Mouse (Mus musculus) megakaryocyte progenitor cell, adult 5-6 weeks (primary cell): ENCODE measurements around the gene Ly6g5c. TPM values are rescaled to one million over a fixed set of nuclear protein-coding genes. Genes with fewer than 3 reads are reported as not detected.

Experiments
- ATAC-seq: replicated peaks from 2 replicates; pipeline ENCODE4 v1.8.0; 2016; ENCODE audit warnings: mild to moderate bottlenecking, moderate TSS enrichment, inconsistent platforms; ENCODE audit not compliant: poor library complexity
- total RNA-seq, 2 experiments: library from RNA; stranded (forward) in 1 of 2; stranded (reverse) in 1 of 2; fragments of 157-497, 149-512 nt in 1 of 2; fragments of 200-1000 nt in 1 of 2; gene quantifications; 2 replicates each; pipeline versions ENCODE4 v1.2.3 to v1.2.4; 2015 to 2017

Gene Ly6g5c
- total RNA-seq, 2 experiments from 2014 or later = not detected

DNA sequence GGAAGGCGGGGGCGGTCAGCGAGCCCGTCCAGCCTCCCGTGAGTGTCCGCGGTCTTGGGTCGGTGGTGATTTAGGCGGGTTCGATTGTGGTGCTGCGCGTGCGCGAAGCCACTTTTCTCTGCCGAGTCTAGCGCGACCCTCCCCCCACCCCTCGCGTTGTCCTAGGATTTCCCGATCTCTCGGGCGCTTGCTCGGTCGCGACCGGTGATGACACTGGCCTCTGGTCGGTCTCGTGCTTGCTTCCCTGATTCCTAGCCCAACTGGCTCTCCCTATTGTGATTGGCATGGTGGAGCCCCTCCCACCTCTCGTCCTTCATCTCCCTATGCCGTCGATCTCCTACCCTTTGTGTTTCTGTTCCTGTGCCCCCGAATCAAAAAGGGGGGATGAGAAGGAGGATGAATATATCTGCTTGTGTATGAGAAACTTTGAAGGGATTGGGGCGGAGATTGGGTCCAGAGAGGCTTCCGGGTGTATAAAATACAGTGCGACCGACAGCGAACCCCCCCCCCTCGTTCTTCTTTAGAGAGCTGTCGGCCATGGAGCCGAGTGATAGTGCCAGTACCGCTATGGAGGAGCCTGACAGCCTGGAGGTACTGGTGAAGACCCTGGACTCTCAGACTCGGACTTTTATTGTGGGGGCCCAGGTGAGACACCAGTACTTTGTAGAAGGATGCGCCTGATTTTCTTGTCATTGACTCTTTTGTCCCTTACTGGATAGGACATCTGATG lies 27.7 kb downstream of the Ly6g5c start:
- peak; percentile 64 for ATAC-seq

DNA sequence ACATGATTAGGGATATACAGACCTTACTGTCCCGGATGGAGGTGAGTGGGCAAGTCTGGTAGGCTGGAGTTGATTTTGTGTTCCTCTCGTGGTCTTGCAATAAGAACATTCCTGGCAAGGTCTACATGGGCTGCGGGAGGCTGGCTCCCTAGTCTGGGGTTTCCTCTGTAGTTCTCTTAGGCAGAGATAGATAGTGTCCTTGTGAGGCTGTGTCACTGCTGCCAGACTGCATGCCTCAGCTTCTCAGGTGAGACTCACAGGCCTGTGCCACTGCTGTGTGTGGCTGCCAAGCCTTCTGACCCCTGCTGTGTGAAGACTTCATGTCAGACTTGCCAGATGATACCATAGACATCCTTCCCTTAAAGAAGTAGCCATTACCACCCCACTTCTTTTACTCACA lies 31.2 kb downstream of the Ly6g5c start:
- no peak for ATAC-seq

DNA sequence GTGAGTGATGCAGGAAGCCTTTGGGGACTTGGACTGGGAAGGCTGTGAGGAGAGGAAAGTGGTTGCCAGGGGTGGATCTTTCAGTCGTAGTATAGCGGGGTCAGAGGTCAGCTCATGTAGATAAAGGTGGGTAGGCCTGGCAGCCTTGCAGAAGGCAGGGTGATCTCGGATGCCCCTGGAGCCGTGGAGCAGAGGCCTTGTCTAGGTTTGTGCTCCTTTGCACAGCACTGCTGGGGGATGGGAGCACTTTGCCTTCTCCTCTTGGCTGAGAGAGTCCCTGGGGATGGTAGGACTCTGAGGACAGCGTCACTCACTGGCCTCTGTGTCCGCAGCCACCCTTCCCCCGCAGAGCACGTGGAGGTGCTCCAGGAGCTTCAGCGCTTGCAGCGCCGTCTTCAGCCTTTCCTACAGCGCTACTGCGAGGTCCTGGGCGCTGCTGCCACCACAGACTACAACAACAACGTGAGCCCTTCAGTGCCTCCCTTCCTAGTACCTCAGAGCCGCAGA lies 32.5 kb downstream of the Ly6g5c start:
- ATAC-seq = no peak

DNA sequence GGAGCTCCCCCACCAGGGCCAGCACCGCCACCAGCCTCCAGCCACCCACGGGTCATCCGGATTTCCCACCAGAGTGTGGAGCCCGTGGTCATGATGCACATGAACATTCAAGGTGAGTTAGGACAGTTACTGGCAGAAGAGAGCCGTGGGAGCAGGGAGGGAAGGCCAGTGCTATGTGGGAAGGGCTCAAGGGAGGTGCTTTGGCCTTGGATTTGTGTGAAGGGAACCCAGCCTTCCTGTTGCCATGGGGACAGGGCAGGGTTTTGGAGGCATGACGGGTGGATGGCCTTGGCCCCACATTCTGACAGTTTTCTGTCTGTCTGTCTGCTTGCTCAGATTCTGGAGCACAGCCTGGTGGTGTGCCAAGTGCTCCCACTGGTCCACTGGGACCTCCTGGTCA lies 33.9 kb downstream of the Ly6g5c start:
- no peak for ATAC-seq

DNA sequence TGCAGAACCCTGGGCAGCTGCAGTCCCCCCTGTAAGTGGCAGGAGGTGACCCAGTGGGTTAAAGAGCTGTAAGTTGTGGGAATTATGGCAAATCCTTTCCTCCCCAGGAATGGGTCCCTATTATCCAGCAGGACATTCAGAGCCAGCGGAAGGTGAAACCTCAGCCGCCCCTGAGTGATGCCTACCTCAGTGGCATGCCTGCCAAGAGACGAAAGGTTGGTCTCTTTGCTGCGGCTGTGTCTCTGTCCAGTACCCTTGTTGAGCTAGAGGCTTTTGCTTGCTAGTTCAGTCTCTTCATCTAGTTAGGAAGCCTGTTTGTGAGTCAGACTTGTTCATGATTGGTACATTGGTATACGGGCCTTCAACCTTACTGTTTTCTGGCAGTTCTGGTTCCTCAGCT lies 38.1 kb downstream of the Ly6g5c start:
- no peak for ATAC-seq

DNA sequence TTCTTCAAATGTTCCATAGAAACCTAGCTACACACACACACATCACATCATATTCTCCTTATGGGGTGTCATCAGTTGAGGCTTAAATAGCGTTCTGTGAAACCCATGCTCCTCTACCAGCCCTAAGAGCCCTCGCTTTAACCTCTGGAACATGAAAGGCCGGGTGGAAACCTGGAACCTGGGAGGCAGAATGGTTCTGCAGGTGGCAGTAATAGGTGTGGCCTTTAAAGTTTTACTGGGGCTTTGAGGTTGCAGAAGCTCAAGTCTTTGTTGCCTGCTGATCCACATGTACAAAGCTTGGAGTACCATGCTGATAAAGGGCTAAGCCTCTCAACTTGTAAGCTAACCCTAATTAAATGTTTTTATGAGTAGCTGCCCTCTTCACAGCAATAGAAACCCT lies 39.3 kb downstream of the Ly6g5c start:
- no peak for ATAC-seq

DNA sequence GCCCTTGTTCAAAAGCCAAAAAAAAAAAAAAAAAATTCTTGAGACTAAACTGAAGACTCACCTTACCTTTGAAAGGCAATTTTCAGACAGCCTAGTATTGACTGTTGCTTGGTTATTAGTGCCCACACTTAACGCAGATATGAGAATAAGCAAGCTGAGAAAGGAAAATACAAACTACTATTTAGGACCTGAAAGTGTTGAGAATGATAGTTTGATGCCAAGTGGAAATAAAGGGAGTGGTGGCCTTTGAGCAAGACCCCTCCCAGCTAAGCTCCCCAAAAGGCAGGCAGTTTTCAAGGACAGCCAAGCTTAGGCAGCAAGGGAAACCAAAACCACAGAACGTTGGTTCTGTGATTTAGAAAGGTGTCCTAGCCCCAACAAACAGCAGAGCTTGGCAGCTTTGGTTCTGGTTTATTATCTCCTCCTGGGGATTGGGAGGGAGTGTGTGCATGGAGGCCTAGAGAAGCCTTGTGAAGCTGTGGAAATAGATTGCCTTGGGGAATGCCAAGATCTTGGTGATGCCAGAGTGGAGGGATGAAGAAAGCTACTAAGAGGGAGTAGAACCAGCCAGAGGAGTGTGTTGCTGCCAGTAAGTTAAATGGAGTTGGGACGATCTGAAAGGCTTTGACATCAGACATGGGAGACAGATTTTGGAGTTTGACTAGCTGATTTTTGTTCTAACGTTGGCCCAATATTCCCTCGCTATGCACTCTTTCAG lies 40.0 kb downstream of the Ly6g5c start:
- no peak for ATAC-seq

DNA sequence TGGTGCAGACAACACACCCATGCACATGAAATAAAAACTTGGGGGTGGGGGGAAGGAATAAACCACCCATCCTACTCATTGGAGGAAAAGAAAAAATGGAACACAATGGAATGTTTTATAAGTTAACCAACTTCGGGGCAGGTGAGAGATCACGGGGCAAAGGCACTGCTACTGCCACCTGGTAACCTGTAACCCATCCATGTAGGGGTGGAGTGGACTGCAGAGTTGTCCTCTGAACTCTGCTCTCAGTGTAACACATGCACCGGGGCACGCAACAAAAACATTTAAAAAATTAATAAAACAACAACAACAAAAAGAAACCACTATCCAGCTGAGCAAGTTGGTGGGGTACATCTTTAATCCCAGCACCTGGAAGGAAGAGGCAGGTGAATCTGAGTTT lies 44.0 kb downstream of the Ly6g5c start:
- ATAC-seq = no peak

DNA sequence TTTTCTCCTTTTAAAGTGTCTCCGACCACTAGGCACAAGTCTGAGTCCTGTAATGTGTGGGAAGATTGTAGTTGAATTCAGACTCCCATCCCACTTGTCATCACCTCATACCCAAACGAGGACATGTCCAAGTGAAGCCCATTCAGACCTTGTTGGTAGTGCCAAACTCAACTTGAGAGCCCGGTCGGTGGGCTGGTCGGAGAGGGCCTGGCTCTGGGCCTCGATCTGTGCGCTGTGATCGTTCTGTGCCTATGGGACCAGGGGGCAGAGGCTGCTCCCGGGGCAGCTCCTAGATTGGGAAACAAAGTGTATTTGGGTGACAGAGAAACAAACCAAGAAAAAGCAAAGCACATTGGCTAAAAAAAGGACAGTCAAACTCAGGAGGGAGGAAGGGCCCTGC lies 45.0 kb downstream of the Ly6g5c start:
- no peak for ATAC-seq

DNA sequence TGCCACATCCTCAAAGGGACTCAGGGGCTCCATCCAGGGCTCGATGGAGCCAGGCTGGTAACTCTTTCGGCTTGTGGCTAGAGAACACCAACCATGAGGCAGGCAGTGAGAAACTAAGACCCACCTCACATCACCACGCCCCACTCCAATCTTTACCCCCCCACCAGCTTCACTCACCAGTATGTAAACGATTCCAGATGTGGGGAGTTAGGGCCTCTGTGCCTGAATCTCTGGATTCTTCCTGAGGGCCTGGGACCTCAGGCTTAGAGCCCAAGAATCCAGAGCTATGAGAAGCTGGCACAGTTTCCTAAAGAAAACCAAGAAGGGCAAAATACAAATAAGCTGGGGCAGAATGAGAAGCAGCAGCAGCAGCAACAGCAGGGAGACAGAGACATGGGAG lies 45.9 kb downstream of the Ly6g5c start:
- ATAC-seq = no peak

DNA sequence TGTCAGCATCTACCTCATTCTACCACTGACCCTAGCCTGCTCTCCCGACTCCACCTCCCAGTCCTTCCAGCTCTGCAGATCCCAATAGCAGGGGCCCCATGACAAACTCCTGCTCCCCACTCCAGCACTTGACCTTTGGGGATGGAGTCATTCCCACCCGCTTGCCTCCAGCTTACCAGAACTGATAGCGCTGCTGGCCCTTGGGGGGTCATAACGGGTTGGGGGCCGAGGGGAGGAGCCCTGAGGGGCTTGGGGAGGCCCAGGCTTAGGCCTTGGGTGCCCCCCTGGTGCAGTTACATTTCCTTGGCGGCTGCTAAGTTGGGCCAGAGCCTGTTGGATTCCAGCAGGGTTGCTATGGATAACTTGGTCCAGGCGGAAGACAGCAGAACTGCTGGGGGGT lies 46.5 kb downstream of the Ly6g5c start:
- ATAC-seq = no peak

DNA sequence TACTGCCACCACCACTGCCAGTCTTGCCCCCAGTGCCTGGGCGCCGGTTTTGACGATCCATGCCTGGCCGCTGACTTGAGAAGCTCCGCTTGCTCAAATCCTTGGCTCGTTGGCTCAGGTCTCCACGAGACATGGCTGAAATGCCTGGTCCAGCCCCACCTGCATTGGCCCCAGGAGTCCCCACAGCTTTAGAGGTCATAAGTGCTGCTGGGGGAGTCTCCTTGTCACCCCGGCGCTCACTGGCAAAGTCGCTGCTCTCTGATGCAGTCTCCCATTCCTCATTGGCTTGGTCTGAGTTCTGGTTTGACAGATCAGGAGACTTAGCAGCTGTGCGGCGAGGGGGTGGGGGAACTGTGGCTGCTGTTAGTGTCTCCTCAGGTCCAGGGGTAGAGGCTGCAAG lies 47.4 kb downstream of the Ly6g5c start:
- no peak for ATAC-seq

DNA sequence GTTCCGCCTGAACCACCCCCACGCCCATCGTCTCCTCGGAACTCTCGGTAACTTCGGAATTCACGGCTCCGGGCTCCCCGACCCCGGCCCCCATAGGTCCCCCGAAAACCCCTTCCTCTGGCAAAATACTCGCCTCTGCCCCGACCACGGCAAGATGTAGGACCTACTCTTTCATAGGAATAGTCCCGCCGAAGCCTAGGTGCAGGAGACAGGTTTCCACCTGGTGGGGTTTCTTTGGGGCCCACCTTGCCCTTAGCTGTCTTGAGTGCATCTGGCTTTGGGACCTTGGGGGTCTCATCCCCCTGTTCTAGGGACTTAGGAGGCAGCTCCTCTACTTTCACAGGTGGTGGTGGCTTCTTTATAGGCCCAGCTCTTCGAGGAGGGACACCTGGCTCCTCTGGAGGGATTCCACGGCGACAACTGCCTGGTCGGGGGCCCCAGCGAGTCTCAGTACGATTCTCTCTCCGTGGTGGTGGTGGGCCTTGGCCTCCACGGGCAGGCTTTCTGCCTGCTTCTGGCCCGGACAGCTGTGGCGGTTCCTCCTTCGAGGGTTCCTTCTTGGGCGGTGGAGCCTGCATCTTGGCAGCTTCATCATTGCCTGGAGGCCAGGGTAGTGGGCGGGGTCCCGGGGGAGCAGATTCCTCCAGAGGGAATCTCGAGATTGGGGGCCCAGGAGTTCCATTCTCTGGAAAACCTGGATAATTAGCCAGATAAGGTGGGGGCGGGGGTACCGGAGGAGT lies 48.6 kb downstream of the Ly6g5c start:
- ATAC-seq = no peak

DNA sequence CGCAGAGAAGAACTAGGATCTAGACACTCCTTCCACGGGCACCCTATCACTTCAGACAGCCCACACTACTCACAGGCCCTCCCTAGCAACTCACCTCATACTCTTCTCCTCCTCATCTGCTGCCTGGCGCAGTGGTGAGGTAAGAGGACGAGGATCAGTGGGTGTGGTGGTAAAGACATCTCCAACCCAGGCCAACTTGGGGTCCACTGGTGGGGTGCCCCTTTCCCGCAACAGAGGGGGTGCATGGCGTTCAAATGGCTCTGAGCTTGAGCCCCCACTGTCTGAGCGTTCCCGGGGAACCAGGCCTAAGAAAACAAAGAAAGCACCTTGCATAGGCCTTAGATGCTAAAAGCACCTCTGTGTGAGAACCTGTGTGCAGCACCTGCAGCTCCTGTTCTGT lies 49.2 kb downstream of the Ly6g5c start:
- no peak for ATAC-seq

DNA sequence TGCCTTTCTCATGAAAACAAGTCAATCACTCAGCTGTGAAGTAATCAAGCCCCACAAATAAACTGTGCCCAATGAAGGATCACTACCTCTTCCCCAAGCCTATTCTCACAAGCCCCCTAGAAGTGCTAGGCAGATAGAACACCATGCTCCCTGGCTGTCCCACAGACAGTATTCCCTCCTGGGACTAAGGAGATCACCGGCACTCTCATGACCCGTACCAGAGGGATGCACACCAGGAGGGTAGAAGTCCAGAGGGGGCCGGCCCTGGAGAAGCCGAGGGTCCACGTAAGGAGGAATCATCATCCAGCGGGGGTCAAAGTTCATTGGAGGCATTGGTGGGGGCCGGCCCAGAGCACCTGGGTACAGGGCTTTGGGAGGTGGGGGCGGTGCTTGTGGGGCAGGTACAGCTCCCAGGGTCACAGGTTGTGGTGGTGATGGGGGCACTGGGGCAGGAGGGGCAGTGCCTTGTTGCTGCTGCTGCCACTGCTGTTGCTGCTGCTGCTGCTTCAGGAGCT lies 49.6 kb downstream of the Ly6g5c start:
- no peak for ATAC-seq

DNA sequence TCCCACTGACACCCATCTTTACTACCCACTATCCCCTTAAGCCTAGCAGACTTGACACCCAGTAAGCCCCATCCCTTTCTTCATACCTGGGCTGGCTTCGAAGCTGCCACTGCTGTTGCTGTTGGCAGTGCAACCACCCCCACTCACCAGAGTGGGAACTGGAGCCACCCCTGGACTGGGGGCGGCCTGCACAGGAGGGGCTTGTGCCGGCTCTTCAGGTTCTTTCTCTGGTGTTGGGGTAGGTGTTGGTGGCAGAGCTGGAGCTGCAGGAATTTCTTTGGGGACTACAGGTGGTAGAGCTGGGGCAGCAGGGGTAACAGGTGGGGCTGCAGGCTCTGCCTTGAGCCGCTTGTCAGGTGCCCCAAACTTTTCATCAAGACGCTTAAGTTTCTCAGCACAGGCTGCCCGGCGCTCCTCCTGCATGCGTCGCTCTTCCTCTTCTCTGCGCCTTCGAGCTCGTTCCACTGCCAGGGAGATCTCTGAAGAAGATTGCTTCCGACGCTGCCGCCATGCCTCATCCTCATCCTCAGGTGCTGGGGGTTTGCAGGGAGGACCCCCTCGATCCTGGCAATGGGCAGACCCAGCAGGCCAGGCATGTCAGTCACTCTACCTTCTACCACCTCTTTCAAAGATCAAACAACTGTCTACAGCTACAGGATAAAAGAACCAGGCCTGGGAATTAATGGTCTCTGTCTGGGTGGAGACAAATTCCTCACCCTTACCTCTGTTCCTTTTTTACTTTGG lies 50.9 kb downstream of the Ly6g5c start:
- no peak for ATAC-seq

DNA sequence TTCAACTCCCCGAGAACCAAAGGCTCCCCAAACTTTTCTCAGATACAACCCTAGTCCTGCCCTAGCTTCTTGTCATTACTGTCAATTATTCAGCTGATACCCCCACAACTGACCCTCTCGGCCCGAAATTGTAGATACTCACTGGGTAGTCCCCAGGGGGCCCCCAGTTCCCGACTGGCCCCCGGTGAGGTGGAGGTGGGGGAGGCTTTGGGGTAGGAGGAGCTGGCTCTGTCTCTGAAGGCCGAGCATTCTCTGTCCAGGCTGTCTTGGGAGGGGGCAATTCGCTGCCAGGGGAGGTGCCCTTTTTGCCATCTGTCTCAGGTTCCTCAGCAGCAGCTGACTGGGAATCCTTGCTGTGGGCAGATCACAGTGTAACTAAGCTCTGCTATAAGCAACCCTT lies 51.6 kb downstream of the Ly6g5c start:
- no peak for ATAC-seq

DNA sequence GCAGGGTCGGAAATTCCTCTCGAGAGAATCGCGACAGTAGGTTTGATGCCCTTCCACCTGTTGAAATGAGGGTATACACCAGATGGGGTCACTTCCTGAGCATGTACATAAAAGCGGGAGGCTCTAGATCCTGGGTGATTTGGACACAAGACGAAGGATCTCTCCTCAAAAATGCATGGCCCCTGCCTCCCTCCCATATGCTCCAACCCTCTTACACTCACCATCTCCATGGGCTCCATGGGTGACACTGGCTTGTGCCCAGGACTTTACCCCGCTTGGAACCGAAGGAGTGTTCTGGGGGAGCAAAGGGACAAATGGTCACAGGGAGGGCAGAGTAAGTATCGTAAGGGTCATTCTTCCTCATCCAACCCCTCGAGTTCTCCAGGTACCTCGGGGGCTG lies 53.3 kb downstream of the Ly6g5c start:
- no peak for ATAC-seq
